Mouse (Mus musculus) WW6 (cell line): ENCODE measurements around the gene Mab21l2.

Experiments
- DNase-seq: peaks from one replicate; pipeline ENCODE4 v3.0.0-alpha.2; 2013; ENCODE audit warnings: low read depth, low spot score

Mab21l2 gene

DNA sequence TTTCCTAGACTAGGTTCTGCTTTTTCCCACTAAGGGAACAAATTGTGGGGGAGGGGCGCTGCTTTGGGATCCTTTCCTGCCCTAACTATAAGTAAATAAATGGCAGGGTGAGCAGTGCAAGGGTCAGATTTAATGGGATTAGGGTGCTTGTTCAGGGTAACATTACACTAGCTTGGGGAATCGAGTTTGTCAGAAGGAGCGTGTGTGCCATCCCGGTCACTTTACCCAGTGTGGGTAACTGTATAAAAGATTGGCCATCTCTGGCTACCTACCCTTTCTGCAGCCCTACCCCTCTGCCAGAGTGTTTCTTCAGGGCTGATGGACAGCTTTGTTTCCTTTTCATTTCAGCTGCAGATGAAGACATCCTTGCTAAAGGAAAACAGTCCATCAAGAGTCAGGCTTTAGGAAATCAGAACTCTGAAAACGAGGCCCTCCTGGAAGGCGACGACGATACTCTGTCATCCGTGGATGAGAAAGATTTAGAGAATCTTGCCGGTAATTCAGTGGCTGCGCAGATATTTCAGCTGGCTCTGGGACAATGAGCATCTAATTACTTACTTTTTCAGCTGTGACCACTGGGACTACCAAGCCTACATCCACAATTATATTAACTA lies 8.8 kb downstream of the Mab21l2 start:
- no peak for DNase-seq

DNA sequence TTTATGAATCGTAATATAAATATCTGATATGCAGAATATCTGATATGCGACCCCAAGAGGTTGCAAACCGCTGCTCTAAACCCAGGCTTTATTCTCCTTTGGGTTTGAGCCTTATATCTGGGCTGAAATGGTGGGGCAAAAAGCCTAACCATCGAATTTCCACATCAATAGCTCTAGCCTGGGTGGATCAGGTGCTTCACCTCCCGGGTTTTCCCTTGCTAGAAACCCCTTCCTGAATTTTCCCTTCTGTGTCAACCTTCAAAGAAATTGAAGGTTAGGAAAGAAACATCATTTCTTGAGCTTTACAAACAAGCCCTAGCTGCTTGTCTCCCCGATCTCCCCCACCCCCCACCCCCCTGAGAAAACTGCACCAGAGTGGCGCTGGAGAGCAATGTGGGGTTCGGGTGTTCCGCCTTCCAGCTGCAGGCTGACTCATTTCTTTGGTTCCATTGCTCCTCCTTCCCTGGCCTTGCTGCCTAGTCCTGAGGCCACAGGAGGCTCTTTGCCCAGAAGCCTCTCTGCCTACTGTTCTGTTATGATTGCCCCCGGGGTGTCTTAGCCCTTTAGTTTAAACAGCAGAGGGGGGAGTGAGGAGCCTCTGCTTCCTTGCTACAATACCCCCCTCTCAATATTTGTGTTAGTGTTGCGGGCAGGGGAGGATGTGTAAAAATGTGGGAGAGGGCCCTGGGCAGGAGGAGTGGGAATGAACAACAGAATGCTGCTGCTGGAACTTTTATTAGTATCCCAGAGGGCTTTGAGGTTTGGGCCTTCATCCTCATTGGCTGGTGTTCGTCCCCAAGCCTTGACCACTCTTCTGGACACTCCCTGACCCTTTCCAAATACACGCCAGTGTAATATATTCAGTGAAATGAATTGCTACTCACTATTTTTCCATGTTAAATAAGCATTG lies 9.5 kb downstream of the Mab21l2 start:
- DNase-seq, result peak; percentile 24

DNA sequence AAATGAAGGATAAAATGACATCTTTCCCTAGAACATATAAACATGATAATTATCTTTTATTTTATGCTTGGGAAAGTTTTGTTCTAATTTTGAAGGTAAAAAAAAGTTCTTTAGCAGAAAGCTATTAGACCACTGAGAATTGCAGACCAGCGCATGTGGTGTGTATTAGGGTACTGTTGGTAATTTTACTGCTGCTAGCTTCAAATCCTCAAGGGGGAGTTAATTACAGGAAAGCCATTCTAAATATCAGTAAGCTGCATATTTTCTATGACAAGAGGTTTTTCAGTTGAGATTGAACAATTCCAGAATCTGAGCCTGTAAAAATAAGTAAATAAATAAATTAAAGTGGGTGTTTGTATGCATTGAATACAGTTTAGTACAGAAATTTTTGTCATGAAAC lies 11.7 kb downstream of the Mab21l2 start:
- no peak for DNase-seq

DNA sequence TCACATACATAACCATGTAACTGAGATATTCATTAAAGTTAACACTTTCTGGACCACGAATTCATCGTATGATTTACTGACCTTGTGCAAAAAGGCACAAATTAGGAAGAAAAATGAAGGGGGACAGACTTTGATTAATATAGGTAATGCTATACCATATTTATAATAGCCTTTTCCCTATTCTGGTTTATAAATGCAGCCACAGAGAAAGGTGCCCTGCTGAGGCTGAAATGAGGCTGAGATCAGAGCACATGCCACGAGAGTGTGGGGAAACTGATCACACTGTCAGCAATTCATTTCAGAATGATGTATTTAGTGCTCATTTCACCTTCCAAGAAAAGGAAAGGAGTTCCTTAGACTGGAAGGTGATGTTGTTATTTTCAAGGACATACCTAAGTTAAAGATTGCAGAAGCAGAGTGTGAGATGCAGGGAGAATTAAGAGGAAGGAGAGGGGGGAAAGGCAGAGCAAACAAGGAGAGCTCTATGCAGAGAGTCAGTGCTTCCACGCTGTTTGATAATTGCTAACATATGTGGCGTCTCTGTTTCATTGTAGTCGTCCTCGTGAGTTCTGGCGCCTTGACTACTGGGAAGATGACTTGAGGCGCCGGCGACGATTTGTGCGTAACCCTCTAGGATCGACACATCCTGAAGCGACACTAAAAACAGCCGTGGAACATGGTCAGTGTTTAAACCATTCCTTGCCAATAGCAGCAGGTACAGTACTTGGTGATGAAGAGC lies 16.7 kb downstream of the Mab21l2 start:
- no peak for DNase-seq

DNA sequence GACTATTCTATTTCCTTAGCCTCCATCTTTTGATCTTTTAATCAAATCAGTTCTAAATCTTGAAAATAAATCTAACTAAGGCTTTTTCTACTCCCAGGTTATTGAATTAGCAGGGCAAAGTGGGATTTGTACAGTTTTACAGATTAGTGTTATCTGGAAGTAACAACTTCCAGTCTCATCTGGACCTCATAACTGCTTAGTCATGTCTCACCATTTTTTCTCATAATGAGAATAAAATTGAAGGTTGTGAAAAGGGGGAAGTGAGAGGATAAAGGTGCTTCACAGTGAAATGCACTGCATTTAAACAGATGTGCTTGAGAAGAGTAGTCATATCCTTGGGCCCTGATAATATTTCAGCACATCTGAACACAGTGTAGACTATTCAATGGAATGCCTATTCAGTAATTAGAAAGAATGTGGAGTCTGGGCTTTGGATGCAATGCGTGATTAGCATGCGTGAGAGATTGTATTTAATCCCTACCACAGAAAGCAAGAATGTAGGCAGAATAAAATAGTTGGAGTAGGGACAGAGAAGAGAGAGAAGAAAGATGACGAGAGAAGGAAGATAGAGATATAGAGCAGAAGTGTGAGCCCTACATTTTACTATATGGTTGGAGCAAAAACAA lies 25.4 kb downstream of the Mab21l2 start:
- DNase-seq, result no peak

DNA sequence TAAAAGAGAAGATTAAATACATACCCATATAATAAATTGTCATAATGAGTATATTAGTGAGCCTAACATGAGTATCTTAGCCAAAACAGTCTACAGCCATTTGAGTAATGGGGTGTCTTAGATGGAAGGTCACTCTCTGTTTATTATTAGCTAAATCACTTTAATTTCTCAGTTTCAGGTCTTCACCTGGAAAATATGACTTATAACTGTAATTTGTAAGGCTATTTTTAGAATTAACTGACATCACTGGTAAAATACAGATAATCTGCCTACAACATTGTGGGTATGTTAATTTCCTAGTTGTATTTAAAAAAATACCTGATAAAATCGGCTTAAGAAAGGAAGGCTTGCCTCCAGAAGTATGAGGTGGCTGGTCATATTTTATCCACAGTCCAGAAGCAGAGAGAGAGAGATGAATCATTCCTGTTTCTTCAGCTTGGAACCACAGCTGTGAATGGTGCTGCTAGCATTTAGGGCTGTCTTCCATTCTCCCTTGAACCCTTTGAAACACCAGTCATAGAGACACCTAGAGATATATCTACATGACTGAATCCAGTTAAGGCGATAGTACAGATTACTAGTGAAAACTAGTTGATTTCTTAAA lies 29.8 kb downstream of the Mab21l2 start:
- no peak for DNase-seq

DNA sequence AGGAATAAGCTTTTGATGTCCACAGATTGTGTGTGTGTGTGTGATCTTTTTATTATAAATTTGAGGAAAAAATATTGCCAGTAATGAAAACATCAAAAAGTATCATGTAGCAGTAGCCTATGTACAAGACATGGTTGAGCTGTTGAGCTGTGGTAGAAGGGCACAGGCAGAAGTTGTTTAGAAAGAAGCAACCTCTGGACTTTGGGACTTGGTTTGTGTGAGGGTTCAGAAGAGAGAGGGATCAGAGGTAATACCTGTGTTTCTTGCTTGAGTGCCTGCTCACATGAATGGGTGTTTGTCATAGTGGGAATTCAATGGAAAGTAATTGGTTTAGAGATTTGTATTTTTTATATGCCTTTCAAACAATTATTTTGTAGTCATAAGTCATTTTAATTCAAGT lies 47.8 kb downstream of the Mab21l2 start:
- no peak for DNase-seq
